Mouse (Mus musculus) neural tube, embryonic 15.5 days (tissue): ENCODE measurements at regions not wholly inside any gene's neighbourhood (a gene's known extent, or its start where the extent isn't known, plus 50 kb on each side); places are given as distances from the start of the nearest gene placed in this dataset.
A peak's percentile ranks its signal among the peaks of the same experiment; 100 is the strongest.

Source experiments
- ATAC-seq: fragments of 200-750 bp; cut with Nextera tagmentation; 2 replicates; pipeline ENCODE4 v1.8.0; 2017; ENCODE audit warnings: mild to moderate bottlenecking, moderate TSS enrichment, moderate library complexity; ENCODE audit not compliant: low FRiP score
- H3K27ac ChIP-seq: fragments of 300-500 bp; sonication (generic); replicated peaks from 2 replicates; pipeline ENCODE4 v1.5.1; 2015; ENCODE audit warnings: mild to moderate bottlenecking, inconsistent platforms
- H3K27me3 ChIP-seq: fragments of 300-500 bp; sonication (generic); replicated peaks from 2 replicates; pipeline ENCODE4 v1.6.1; 2015; ENCODE audit warnings: inconsistent platforms
- H3K36me3 ChIP-seq: fragments of 300-500 bp; sonication (generic); 2 replicates; pipeline ENCODE4 v1.6.1; 2015; ENCODE audit warnings: inconsistent platforms
- H3K4me1 ChIP-seq: fragments of 300-500 bp; sonication (generic); 2 replicates; pipeline ENCODE4 v1.6.1; 2015; ENCODE audit warnings: inconsistent platforms
- H3K4me2 ChIP-seq: fragments of 300-500 bp; sonication (generic); 2 replicates; pipeline ENCODE4 v1.6.1; 2015; ENCODE audit warnings: inconsistent platforms, mild to moderate bottlenecking, moderate library complexity
- H3K4me3 ChIP-seq: fragments of 300-500 bp; sonication (generic); replicated peaks from 2 replicates; pipeline ENCODE4 v1.5.1; 2015; ENCODE audit warnings: mild to moderate bottlenecking, inconsistent platforms
- H3K9ac ChIP-seq: fragments of 300-500 bp; sonication (generic); replicated peaks from 2 replicates; pipeline ENCODE4 v1.6.1; 2015; ENCODE audit warnings: mild to moderate bottlenecking, inconsistent platforms
- H3K9me3 ChIP-seq: fragments of 300-500 bp; sonication (generic); replicated peaks from 2 replicates; pipeline ENCODE4 v1.6.1; 2016; ENCODE audit warnings: inconsistent platforms
- WGBS: fragments of 180-500 bp; shearing (Covaris S2); methylation state at CpG from one replicate; pipeline ENCODE4 v1.1.7; 2015; ENCODE audit warnings: mixed read lengths; 5-methylcytosine and 5-hydroxymethylcytosine counted together

GRCm38 (mm10) chr11:25322426-25322825 lies 888.1 kb downstream of the 5730522E02Rik start:
- Histone ChIP-seq H3K27ac (no peak overlapping the region), H3K9ac (no peak overlapping the region), H3K9me3 (no peaks in the 10 kb centered on the region), H3K27me3 (no peaks in the 10 kb centered on the region), H3K4me3 (no peak overlapping the region), H3K36me3 (no peaks in the 10 kb centered on the region), H3K4me1 (no peaks in the 10 kb centered on the region), H3K4me2 (no peak overlapping the region)
- ATAC-seq, result no peak

GRCm38 (mm10) chr11:25321494-25321893 lies 889.1 kb downstream of the 5730522E02Rik start:
- Histone ChIP-seq H3K36me3 (no peaks in the 10 kb centered on the region), H3K4me1 (no peaks in the 10 kb centered on the region), H3K4me2 (no peak overlapping the region), H3K9ac (no peak overlapping the region), H3K4me3 (no peak overlapping the region), H3K27me3 (no peaks in the 10 kb centered on the region), H3K27ac (no peak overlapping the region), H3K9me3 (no peaks in the 10 kb centered on the region)
- no peak for ATAC-seq
- 91% methylated on average over 4 of the region's 4 CpGs for WGBS

DNA sequence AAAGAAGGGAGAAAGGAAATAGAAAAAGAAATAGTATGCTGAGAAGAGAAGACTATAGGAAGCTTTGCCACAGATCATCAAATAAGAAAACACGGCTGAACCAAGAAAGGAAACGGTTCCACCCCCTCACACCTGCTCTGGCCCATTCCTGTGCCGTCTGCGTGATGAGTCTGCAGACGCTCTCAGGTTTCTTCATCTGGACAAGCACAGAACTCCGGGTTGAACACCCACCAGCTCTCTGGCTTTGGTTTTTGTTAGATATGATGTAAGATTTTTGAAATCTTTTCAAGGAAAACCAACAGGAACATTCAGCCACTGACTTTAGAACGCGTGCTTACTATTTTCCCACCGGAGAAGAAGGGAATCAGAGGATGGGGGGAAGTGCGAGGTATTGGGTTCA lies 895.9 kb downstream of the 5730522E02Rik start:
- H3K9me3 ChIP-seq, result no peaks in the 10 kb centered on the region
- ATAC-seq, result no peak
- 0 out of 2 replicates have a peak overlapping the region, but pooled peaks have one; percentile 2 for H3K9ac ChIP-seq
- H3K27me3 ChIP-seq, result no peaks in the 10 kb centered on the region
- H3K4me3 ChIP-seq, result no peak overlapping the region
- H3K4me2 ChIP-seq, result no peak overlapping the region
- H3K36me3 ChIP-seq, result no peaks in the 10 kb centered on the region
- no peak overlapping the region for H3K27ac ChIP-seq
- 64% methylated on average over 10 of the region's 10 CpGs for WGBS
- peaks cover 13% of the 10 kb centered on the region for H3K4me1 ChIP-seq

DNA sequence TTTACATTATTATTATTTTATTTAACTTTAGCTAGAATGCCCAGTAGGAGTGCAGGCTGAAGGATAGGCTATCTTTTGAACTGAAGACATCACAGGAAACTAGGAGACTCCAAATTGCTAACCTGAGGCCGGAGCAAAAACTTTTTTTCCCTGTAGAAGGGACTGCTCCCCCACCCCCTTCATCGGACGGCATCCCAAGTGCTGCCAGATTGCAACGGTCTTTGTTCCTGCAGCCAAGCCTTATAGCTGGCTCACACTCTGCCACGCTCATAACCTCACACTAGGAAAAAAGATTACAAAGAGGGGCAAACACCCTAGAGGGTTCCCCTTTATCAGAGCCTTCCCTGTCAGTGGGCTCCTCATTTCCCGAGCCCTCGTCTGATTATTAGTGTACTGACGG lies 896.7 kb downstream of the 5730522E02Rik start:
- Histone ChIP-seq H3K9ac (no peak overlapping the region), H3K27ac (no peak overlapping the region), H3K4me3 (no peak overlapping the region), H3K4me2 (peak overlapping the region; percentile 31), H3K27me3 (no peaks in the 10 kb centered on the region), H3K9me3 (no peaks in the 10 kb centered on the region), H3K4me1 (peaks cover 13% of the 10 kb centered on the region), H3K36me3 (no peaks in the 10 kb centered on the region)
- WGBS, result 9% methylated on average over 8 of the region's 8 CpGs
- ATAC-seq, result no peak

DNA sequence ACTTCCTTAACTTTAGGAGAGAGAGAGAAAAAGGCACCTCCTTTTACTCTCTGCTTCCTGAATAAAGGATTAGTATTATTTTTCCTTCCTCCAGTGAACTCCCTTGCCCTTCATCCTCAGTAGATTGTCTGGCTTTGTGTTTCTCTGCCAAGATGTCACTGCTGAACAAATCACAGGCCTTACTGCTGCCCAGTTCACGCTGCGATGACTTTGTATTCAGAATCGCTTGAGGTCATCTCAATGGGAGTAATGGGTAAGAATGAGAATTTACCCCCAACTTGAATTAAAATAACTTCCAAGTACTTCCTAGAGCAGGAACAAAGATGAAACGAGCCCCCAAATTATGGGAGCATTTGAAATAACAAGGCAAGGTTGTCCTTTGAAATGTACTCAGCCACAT lies 897.3 kb downstream of the 5730522E02Rik start:
- 18% methylated on average over 4 of the region's 4 CpGs for WGBS
- Histone ChIP-seq H3K4me2 (no peak overlapping the region), H3K27ac (no peak overlapping the region), H3K36me3 (no peaks in the 10 kb centered on the region), H3K4me1 (peaks cover 13% of the 10 kb centered on the region), H3K9ac (no peak overlapping the region), H3K9me3 (no peaks in the 10 kb centered on the region), H3K4me3 (no peak overlapping the region), H3K27me3 (no peaks in the 10 kb centered on the region)
- no peak for ATAC-seq

DNA sequence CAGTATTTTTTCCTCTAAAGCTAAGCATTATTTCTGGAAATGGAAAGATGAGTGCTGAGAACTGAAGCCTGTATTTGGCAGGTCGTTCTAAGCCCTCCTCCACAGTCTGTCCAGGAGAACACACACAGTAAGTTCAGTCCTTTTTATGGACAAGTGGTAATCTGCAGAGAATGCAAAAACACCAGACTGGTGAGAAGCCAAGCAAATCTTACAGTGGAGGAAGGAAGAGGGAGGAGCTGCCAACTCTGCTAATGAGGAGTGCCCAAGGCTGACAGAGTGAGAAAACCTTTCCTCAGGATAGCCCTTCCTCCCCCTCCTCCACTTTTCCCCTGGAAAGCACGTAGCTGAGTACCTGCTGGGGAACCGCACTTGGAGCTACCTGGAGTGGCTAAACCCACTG lies 899.8 kb downstream of the 5730522E02Rik start:
- H3K4me2 ChIP-seq, result no peak overlapping the region
- H3K36me3 ChIP-seq, result no peaks in the 10 kb centered on the region
- ATAC-seq, result no peak
- no peak overlapping the region for H3K4me3 ChIP-seq
- 64% methylated on average over 3 of the region's 3 CpGs for WGBS
- no peak overlapping the region for H3K27ac ChIP-seq
- H3K27me3 ChIP-seq, result no peaks in the 10 kb centered on the region
- no peak overlapping the region for H3K9ac ChIP-seq
- H3K4me1 ChIP-seq, result peaks cover 13% of the 10 kb centered on the region
- no peaks in the 10 kb centered on the region for H3K9me3 ChIP-seq

DNA sequence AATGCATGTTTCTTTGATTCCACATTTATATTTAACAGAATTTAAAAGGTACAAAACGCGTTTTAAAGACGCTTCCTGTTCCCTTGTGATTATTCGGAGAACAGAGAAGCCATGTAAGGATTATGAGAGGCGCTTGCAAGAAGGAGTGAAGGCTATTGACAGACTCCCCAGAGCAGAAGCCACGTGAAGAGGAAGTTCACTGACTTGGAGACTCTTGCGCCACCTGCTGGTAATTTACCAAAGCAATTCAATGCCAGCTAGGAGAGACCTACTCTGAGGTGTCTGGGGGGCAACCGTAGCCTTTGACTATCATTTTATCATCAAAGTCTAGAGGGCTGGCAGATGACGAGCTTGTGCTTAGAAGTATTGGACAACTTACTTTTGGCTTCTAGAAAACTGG lies 909.4 kb downstream of the 5730522E02Rik start:
- no peak overlapping the region for H3K4me2 ChIP-seq
- WGBS, result 34% methylated on average over 9 of the region's 9 CpGs
- no peaks in the 10 kb centered on the region for H3K36me3 ChIP-seq
- ATAC-seq, result no peak
- no peaks in the 10 kb centered on the region for H3K4me1 ChIP-seq
- H3K9me3 ChIP-seq, result no peaks in the 10 kb centered on the region
- H3K27me3 ChIP-seq, result no peaks in the 10 kb centered on the region
- H3K4me3 ChIP-seq, result no peak overlapping the region
- no peak overlapping the region for H3K9ac ChIP-seq
- H3K27ac ChIP-seq, result no peak overlapping the region

GRCm38 (mm10) chr11:25288346-25288745 lies 922.2 kb downstream of the 5730522E02Rik start:
- Histone ChIP-seq H3K9ac (no peak overlapping the region), H3K4me2 (no peak overlapping the region), H3K27ac (no peak overlapping the region), H3K4me3 (no peak overlapping the region), H3K36me3 (no peaks in the 10 kb centered on the region), H3K9me3 (no peaks in the 10 kb centered on the region), H3K27me3 (no peaks in the 10 kb centered on the region), H3K4me1 (peaks cover 4% of the 10 kb centered on the region; the same call in 1 of the 2 replicates)
- ATAC-seq, result no peak
- 59% methylated on average over 13 of the region's 13 CpGs for WGBS

GRCm38 (mm10) chr11:25287458-25288247 lies 922.9 kb downstream of the 5730522E02Rik start:
- H3K4me2 ChIP-seq, result no peak overlapping the region
- H3K27ac ChIP-seq, result no peak overlapping the region
- no peaks in the 10 kb centered on the region for H3K9me3 ChIP-seq
- WGBS, result 58% methylated on average over 13 of the region's 13 CpGs
- H3K4me3 ChIP-seq, result no peak overlapping the region
- H3K27me3 ChIP-seq, result no peaks in the 10 kb centered on the region
- peaks cover 4% of the 10 kb centered on the region; the same call in 1 of the 2 replicates for H3K4me1 ChIP-seq
- no peak overlapping the region for H3K9ac ChIP-seq
- H3K36me3 ChIP-seq, result no peaks in the 10 kb centered on the region
- peak; percentile 59; the same call in 1 of the 2 replicates for ATAC-seq

DNA sequence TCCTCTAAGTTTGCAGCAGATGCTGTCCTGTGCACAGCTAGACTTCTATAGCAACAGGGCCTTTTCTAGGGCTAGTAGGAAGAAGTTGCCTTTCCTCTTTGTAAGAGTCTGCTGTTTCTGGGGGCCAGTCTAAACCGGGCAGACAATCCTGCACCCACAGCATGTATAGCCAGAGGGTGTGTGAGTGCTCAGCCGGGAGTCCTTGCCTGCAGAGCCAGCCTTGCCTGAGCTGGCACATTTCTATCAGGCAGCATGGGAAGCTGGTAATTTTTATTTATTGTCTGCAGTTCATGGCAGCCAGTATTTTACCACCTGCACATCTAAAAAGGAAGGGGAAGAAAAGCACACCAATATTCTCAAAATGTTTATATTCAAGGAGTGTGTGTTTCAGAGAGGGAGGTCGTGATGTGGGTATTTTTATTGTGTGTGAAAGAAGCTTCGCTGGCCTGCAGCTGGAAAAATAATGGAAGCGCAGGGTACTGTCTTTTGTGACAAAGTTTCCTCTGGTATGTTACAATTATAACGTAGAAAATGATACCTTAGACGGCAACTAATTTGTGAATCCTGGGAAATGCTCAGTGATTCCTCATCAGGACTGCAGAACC lies 940.5 kb downstream of the 5730522E02Rik start:
- Histone ChIP-seq H3K27me3 (no peaks in the 10 kb centered on the region), H3K4me3 (no peak overlapping the region), H3K27ac (no peak overlapping the region), H3K9me3 (no peaks in the 10 kb centered on the region), H3K36me3 (no peaks in the 10 kb centered on the region), H3K4me2 (no peak overlapping the region), H3K9ac (0 out of 2 replicates have a peak overlapping the region, but pooled peaks have one; percentile 0), H3K4me1 (peaks cover 9% of the 10 kb centered on the region)
- no peak for ATAC-seq
- 13% methylated on average over 7 of the region's 7 CpGs for WGBS

DNA sequence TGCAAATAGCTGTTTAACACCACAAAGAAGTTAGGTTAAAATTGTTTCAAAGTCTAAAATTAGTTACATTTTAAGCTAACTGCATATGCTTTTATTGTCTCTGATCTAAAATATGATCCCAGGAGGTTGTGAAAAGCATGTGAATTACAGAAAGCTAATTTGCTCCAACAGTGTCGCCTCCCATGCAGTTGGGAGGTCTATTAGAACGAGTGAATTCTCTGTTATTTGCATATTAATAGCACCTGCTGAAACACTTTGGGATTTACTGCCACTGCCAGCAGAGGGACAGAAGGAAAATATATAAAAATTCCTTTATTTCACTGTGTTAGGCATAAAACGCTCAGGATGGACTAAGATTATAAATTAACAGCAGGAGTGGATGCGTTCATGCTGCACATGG lies 947.7 kb downstream of the 5730522E02Rik start:
- Histone ChIP-seq H3K27me3 (no peaks in the 10 kb centered on the region), H3K36me3 (no peaks in the 10 kb centered on the region), H3K4me1 (peaks cover 5% of the 10 kb centered on the region; the same call in 1 of the 2 replicates), H3K27ac (no peak overlapping the region), H3K9ac (no peak overlapping the region), H3K9me3 (no peaks in the 10 kb centered on the region), H3K4me2 (no peak overlapping the region), H3K4me3 (no peak overlapping the region)
- no peak for ATAC-seq
- 8% methylated on average over 4 of the region's 4 CpGs for WGBS

GRCm38 (mm10) chr11:25259691-25260090 lies 950.9 kb downstream of the 5730522E02Rik start:
- no peak overlapping the region for H3K27ac ChIP-seq
- no peak overlapping the region for H3K4me2 ChIP-seq
- WGBS, result 90% methylated on average over 1 of the region's 1 CpGs
- no peaks in the 10 kb centered on the region for H3K27me3 ChIP-seq
- H3K4me1 ChIP-seq, result peaks cover 5% of the 10 kb centered on the region; the same call in 1 of the 2 replicates
- no peak for ATAC-seq
- no peaks in the 10 kb centered on the region for H3K9me3 ChIP-seq
- H3K9ac ChIP-seq, result no peak overlapping the region
- no peak overlapping the region for H3K4me3 ChIP-seq
- H3K36me3 ChIP-seq, result no peaks in the 10 kb centered on the region
